Mouse (Mus musculus) hindbrain, embryonic 14.5 days (tissue): Measurements from ENCODE around the gene Abt1. TPM values are rescaled to one million over a fixed set of nuclear protein-coding genes. Genes with fewer than 3 reads are reported as not detected.

ENCODE experiments used
- ATAC-seq: fragments of 200-750 bp; cut with Nextera tagmentation; 2 replicates; pipeline ENCODE4 v1.8.0; 2017; ENCODE audit warnings: moderate number of reproducible peaks, mild to moderate bottlenecking, moderate TSS enrichment, moderate library complexity; ENCODE audit not compliant: low FRiP score
- DNase-seq: peaks from one replicate; pipeline ENCODE4 v3.0.0-alpha.2; 2015; ENCODE audit warnings: low spot score
- H3K27ac ChIP-seq: fragments of 300-500 bp; sonication (generic); 2 replicates; pipeline ENCODE4 v1.5.1; 2014; ENCODE audit warnings: mild to moderate bottlenecking, moderate library complexity
- H3K27me3 ChIP-seq: fragments of 300-500 bp; sonication (generic); 2 replicates; pipeline ENCODE4 v1.6.1; 2014; ENCODE audit warnings: mild to moderate bottlenecking, low read length, mixed read lengths; ENCODE audit not compliant: control insufficient read depth, insufficient read depth
- H3K36me3 ChIP-seq: fragments of 300-500 bp; sonication (generic); replicated peaks from 2 replicates; pipeline ENCODE4 v1.6.1; 2014; ENCODE audit not compliant: control insufficient read depth, insufficient read depth
- H3K4me1 ChIP-seq: fragments of 300-500 bp; sonication (generic); replicated peaks from 2 replicates; pipeline ENCODE4 v1.6.1; 2014; ENCODE audit warnings: antibody characterized with exemption, low read length, mixed read lengths; ENCODE audit not compliant: control insufficient read depth, insufficient read depth
- H3K4me2 ChIP-seq: fragments of 300-500 bp; sonication (generic); replicated peaks from 2 replicates; pipeline ENCODE4 v1.6.1; 2014; ENCODE audit warnings: mild to moderate bottlenecking, moderate library complexity
- H3K4me3 ChIP-seq: fragments of 300-500 bp; sonication (generic); replicated peaks from 2 replicates; pipeline ENCODE4 v1.5.1; 2014; ENCODE audit warnings: mild to moderate bottlenecking, low read length
- H3K9ac ChIP-seq: fragments of 300-500 bp; sonication (generic); 2 replicates; pipeline ENCODE4 v1.6.1; 2014
- H3K9me3 ChIP-seq: fragments of 300-500 bp; sonication (generic); 2 replicates; pipeline ENCODE4 v1.6.1; 2016; ENCODE audit warnings: low read length; ENCODE audit not compliant: control insufficient read depth
- WGBS: fragments of 180-500 bp; shearing (Covaris S2); extraction: QIAGEN DNeasy Blood & Tissue Kit; methylation state at CpG from one replicate; pipeline ENCODE4 v1.1.7; 2014; 5-methylcytosine and 5-hydroxymethylcytosine counted together
- polyA plus RNA-seq: library from polyadenylated mRNA; unstranded; fragments of >200 nt; fragmentation: Nextera tagmentation; extraction: Ambion mirVana; gene quantifications from 2 replicates; pipeline ENCODE4 v1.2.1, GENCODE M21; 2014

The Abt1 gene
- polyA plus RNA-seq, 1 experiment from 2014 or later, result 8.5 TPM

- Histone ChIP-seq H3K4me2 (no peak overlapping the region), H3K27ac (no peak overlapping the region), H3K27me3 (no peaks in the 10 kb centered on the region), H3K4me3 (no peak overlapping the region), H3K36me3 (peaks cover 4% of the 10 kb centered on the region; the same call in 1 of the 2 replicates), H3K9ac (no peak overlapping the region), H3K4me1 (peaks cover 21% of the 10 kb centered on the region), H3K9me3 (no peaks in the 10 kb centered on the region)
- WGBS, result 14% methylated on average over 14 of the region's 14 CpGs
- DNase-seq (peak; percentile 60), ATAC-seq (no peak)
These were observed 3.3 kb upstream of the Abt1 start for GRCm38 (mm10) chr13:23426922-23427321.

GRCm38 (mm10) chr13:23426335-23426734 lies 2.7 kb upstream of the Abt1 start:
- no peak overlapping the region for H3K4me3 ChIP-seq
- peaks cover 21% of the 10 kb centered on the region for H3K4me1 ChIP-seq
- 11% methylated on average over 8 of the region's 8 CpGs for WGBS
- H3K4me2 ChIP-seq, result no peak overlapping the region; the same call in 1 of the 2 replicates
- no peaks in the 10 kb centered on the region for H3K27me3 ChIP-seq
- ATAC-seq, result no peak
- H3K27ac ChIP-seq, result no peak overlapping the region
- H3K9me3 ChIP-seq, result no peaks in the 10 kb centered on the region
- H3K36me3 ChIP-seq, result peaks cover 10% of the 10 kb centered on the region
- H3K9ac ChIP-seq, result no peak overlapping the region
- peak; percentile 53 for DNase-seq

- Histone ChIP-seq H3K4me3 (no peak overlapping the region), H3K4me2 (peak overlapping the region; percentile 94; the same call in 1 of the 2 replicates), H3K27me3 (no peaks in the 10 kb centered on the region), H3K9ac (no peak overlapping the region), H3K4me1 (peaks cover 21% of the 10 kb centered on the region), H3K36me3 (peaks cover 18% of the 10 kb centered on the region), H3K9me3 (no peaks in the 10 kb centered on the region), H3K27ac (no peak overlapping the region)
- 2% methylated on average over 9 of the region's 9 CpGs for WGBS
- ATAC-seq, result no peak
- DNase-seq, result peak; percentile 82
These were observed 1.8 kb upstream of the Abt1 start for GRCm38 (mm10) chr13:23425505-23425904.

GRCm38 (mm10) chr13:23424494-23425325 lies 1.0 kb upstream of the Abt1 start:
- WGBS, result under 1% methylated on average over 25 of the region's 25 CpGs
- H3K4me3 ChIP-seq, result peak overlapping the region; percentile 96
- no peak overlapping the region for H3K27ac ChIP-seq
- no peaks in the 10 kb centered on the region for H3K9me3 ChIP-seq
- peak overlapping the region; percentile 94 for H3K4me2 ChIP-seq
- peak; percentile 78 for ATAC-seq
- H3K4me1 ChIP-seq, result peaks cover 14% of the 10 kb centered on the region
- H3K27me3 ChIP-seq, result no peaks in the 10 kb centered on the region
- H3K9ac ChIP-seq, result peak overlapping the region; percentile 35; the same call in 1 of the 2 replicates
- H3K36me3 ChIP-seq, result peaks cover 26% of the 10 kb centered on the region
- peak; percentile 92 for DNase-seq

- Histone ChIP-seq H3K4me1 (peaks cover 11% of the 10 kb centered on the region), H3K36me3 (peaks cover 30% of the 10 kb centered on the region), H3K9ac (peak overlapping the region; percentile 90; the same call in 1 of the 2 replicates), H3K27me3 (no peaks in the 10 kb centered on the region), H3K4me2 (peak overlapping the region; percentile 94), H3K4me3 (peak overlapping the region; percentile 96), H3K9me3 (no peaks in the 10 kb centered on the region), H3K27ac (peak overlapping the region; percentile 40; the same call in 1 of the 2 replicates)
- DNase-seq (no peak), ATAC-seq (peak; percentile 63; the same call in 1 of the 2 replicates)
- 0% methylated on average over 7 of the region's 7 CpGs for WGBS
These were observed 350 bp upstream of the Abt1 start for GRCm38 (mm10) chr13:23424052-23424380.

GRCm38 (mm10) chr13:23422351-23422750 lies 1.3 kb downstream of the Abt1 start:
- Histone ChIP-seq H3K27ac (no peak overlapping the region), H3K36me3 (peaks cover 45% of the 10 kb centered on the region), H3K4me3 (no peak overlapping the region), H3K27me3 (no peaks in the 10 kb centered on the region), H3K4me1 (peaks cover 10% of the 10 kb centered on the region), H3K9me3 (no peaks in the 10 kb centered on the region), H3K4me2 (peak overlapping the region; percentile 94; the same call in 1 of the 2 replicates), H3K9ac (no peak overlapping the region)
- DNase-seq (no peak), ATAC-seq (no peak)
- WGBS, result 96% methylated on average over 16 of the region's 16 CpGs

GRCm38 (mm10) chr13:23412630-23413521 lies 10.8 kb downstream of the Abt1 start:
- WGBS, result 2% methylated on average over 28 of the region's 28 CpGs
- H3K4me1 ChIP-seq, result peaks cover 9% of the 10 kb centered on the region
- peak overlapping the region; percentile 53 for H3K9ac ChIP-seq
- H3K27ac ChIP-seq, result no peak overlapping the region
- peak; percentile 72; the same call in 1 of the 2 replicates for ATAC-seq
- DNase-seq, result peak; percentile 73
- H3K36me3 ChIP-seq, result peaks cover 8% of the 10 kb centered on the region; the same call in 1 of the 2 replicates
- H3K4me2 ChIP-seq, result peak overlapping the region; percentile 63
- peaks cover 45% of the 10 kb centered on the region for H3K27me3 ChIP-seq
- H3K4me3 ChIP-seq, result peak overlapping the region; percentile 38
- no peaks in the 10 kb centered on the region for H3K9me3 ChIP-seq

- Histone ChIP-seq H3K27me3 (peaks cover 48% of the 10 kb centered on the region), H3K4me1 (peaks cover 9% of the 10 kb centered on the region), H3K36me3 (peaks cover 5% of the 10 kb centered on the region; the same call in 1 of the 2 replicates), H3K4me3 (peak overlapping the region; percentile 38), H3K27ac (no peak overlapping the region), H3K9ac (peak overlapping the region; percentile 53), H3K9me3 (no peaks in the 10 kb centered on the region), H3K4me2 (peak overlapping the region; percentile 63)
- no peak for DNase-seq
- ATAC-seq, result peak; percentile 34; the same call in 1 of the 2 replicates
- under 1% methylated on average over 20 of the region's 20 CpGs for WGBS
These were observed 11.4 kb downstream of the Abt1 start for GRCm38 (mm10) chr13:23412211-23412629.
